Mouse (Mus musculus): ENCODE measurements at regions not wholly inside any gene's neighbourhood (a gene's known extent, or its start where the extent isn't known, plus 50 kb on each side); places are given as distances from the start of the nearest gene placed in this dataset.

- H3K4me3 ChIP-seq = no peak overlapping the region
- 36% methylated on average over 10 of the region's 10 CpGs for WGBS
- H3K4me1 ChIP-seq (replicated peaks) = no peaks in the 10 kb centered on the region
- no peaks in the 10 kb centered on the region for H3K9me3 ChIP-seq (replicated peaks)
- no peak overlapping the region for H3K4me2 ChIP-seq
- no peaks in the 10 kb centered on the region for H3K36me3 ChIP-seq
- no peak overlapping the region for H3K9ac ChIP-seq
- no peak overlapping the region for H3K27ac ChIP-seq
- ATAC-seq (replicated peaks; ENCODE audit: insufficient number of reproducible peaks, insufficient read depth, low FRiP score, low read depth) = no peak
- H3K27me3 ChIP-seq = no peaks in the 10 kb centered on the region
Observed at GRCm38 (mm10) chr15:26953818-26954385, 58.5 kb upstream of the Fbxl7 start.

GRCm38 (mm10) chr15:26958980-26959379, 63.6 kb upstream of the Fbxl7 start:
- Histone ChIP-seq H3K27me3 (no peaks in the 10 kb centered on the region), H3K4me1 (replicated peaks) (no peaks in the 10 kb centered on the region), H3K4me2 (no peak overlapping the region), H3K27ac (no peak overlapping the region), H3K36me3 (no peaks in the 10 kb centered on the region), H3K9me3 (replicated peaks) (no peaks in the 10 kb centered on the region), H3K4me3 (no peak overlapping the region), H3K9ac (no peak overlapping the region)
- no peak for ATAC-seq (replicated peaks; ENCODE audit: insufficient number of reproducible peaks, insufficient read depth, low FRiP score, low read depth)
- WGBS = 82% methylated on average over 2 of the region's 2 CpGs

GRCm38 (mm10) chr15:26968392-26969025, 73.1 kb upstream of the Fbxl7 start:
- H3K9me3 ChIP-seq (replicated peaks) = no peaks in the 10 kb centered on the region
- WGBS = 71% methylated on average over 5 of the region's 5 CpGs

GRCm38 (mm10) chr15:26970770-26971169, 75.4 kb upstream of the Fbxl7 start:
- Histone ChIP-seq H3K9ac (no peak overlapping the region), H3K4me3 (no peak overlapping the region), H3K9me3 (replicated peaks) (no peaks in the 10 kb centered on the region), H3K27me3 (no peaks in the 10 kb centered on the region), H3K27ac (no peak overlapping the region), H3K36me3 (no peaks in the 10 kb centered on the region), H3K4me2 (no peak overlapping the region), H3K4me1 (replicated peaks) (no peaks in the 10 kb centered on the region)
- 76% methylated on average over 1 of the region's 1 CpGs for WGBS
- ATAC-seq (replicated peaks; ENCODE audit: insufficient number of reproducible peaks, insufficient read depth, low FRiP score, low read depth) = no peak

More at GRCm38 (mm10) chr15:26968392-26969025, 73.1 kb upstream of the Fbxl7 start:
- H3K4me2 ChIP-seq = no peak overlapping the region
- H3K36me3 ChIP-seq = no peaks in the 10 kb centered on the region
- H3K27me3 ChIP-seq = no peaks in the 10 kb centered on the region
- no peak overlapping the region for H3K4me3 ChIP-seq
- ATAC-seq (replicated peaks; ENCODE audit: insufficient number of reproducible peaks, insufficient read depth, low FRiP score, low read depth) = no peak
- H3K9ac ChIP-seq = no peak overlapping the region
- H3K4me1 ChIP-seq (replicated peaks) = no peaks in the 10 kb centered on the region
- H3K27ac ChIP-seq = no peak overlapping the region

- Histone ChIP-seq H3K27ac (no peak overlapping the region), H3K36me3 (no peaks in the 10 kb centered on the region), H3K4me2 (no peak overlapping the region), H3K4me1 (replicated peaks) (no peaks in the 10 kb centered on the region), H3K9ac (no peak overlapping the region), H3K9me3 (replicated peaks) (no peaks in the 10 kb centered on the region), H3K27me3 (no peaks in the 10 kb centered on the region), H3K4me3 (no peak overlapping the region)
- 45% methylated on average over 1 of the region's 1 CpGs for WGBS
- no peak for ATAC-seq (replicated peaks; ENCODE audit: insufficient number of reproducible peaks, insufficient read depth, low FRiP score, low read depth)
Observed at GRCm38 (mm10) chr15:26993054-26993453, 97.7 kb upstream of the Fbxl7 start.

- no peak overlapping the region for H3K4me3 ChIP-seq
- 13% methylated on average over 4 of the region's 4 CpGs for WGBS
- H3K9me3 ChIP-seq (replicated peaks) = no peaks in the 10 kb centered on the region
- H3K4me2 ChIP-seq = no peak overlapping the region
- H3K4me1 ChIP-seq (replicated peaks) = peaks cover 5% of the 10 kb centered on the region
- no peaks in the 10 kb centered on the region for H3K36me3 ChIP-seq
- no peak overlapping the region for H3K9ac ChIP-seq
- no peak overlapping the region for H3K27ac ChIP-seq
- ATAC-seq (replicated peaks; ENCODE audit: insufficient number of reproducible peaks, insufficient read depth, low FRiP score, low read depth) = peak; percentile 47; the same call in 1 of the 2 replicates
- no peaks in the 10 kb centered on the region for H3K27me3 ChIP-seq
Observed at GRCm38 (mm10) chr15:27009069-27009468, 113.7 kb upstream of the Fbxl7 start.

- Histone ChIP-seq H3K36me3 (no peaks in the 10 kb centered on the region), H3K4me1 (replicated peaks) (peaks cover under 1% of the 10 kb centered on the region), H3K9ac (no peak overlapping the region), H3K9me3 (replicated peaks) (no peaks in the 10 kb centered on the region), H3K27ac (no peak overlapping the region), H3K4me2 (no peak overlapping the region), H3K27me3 (no peaks in the 10 kb centered on the region), H3K4me3 (no peak overlapping the region)
- WGBS = 60% methylated on average over 4 of the region's 4 CpGs
- no peak for ATAC-seq (replicated peaks; ENCODE audit: insufficient number of reproducible peaks, insufficient read depth, low FRiP score, low read depth)
Observed at GRCm38 (mm10) chr15:27013906-27014658, 118.7 kb upstream of the Fbxl7 start.

- H3K9me3 ChIP-seq (replicated peaks) = no peaks in the 10 kb centered on the region
- ATAC-seq (replicated peaks; ENCODE audit: insufficient number of reproducible peaks, insufficient read depth, low FRiP score, low read depth) = no peak
- H3K27me3 ChIP-seq = no peaks in the 10 kb centered on the region
- no peak overlapping the region for H3K9ac ChIP-seq
- no peak overlapping the region for H3K27ac ChIP-seq
- 51% methylated on average over 1 of the region's 1 CpGs for WGBS
- H3K36me3 ChIP-seq = no peaks in the 10 kb centered on the region
- H3K4me3 ChIP-seq = no peak overlapping the region
- no peak overlapping the region for H3K4me2 ChIP-seq
- H3K4me1 ChIP-seq (replicated peaks) = no peaks in the 10 kb centered on the region
Observed at GRCm38 (mm10) chr15:27014659-27014974, 119.2 kb upstream of the Fbxl7 start.

- Histone ChIP-seq H3K27me3 (no peaks in the 10 kb centered on the region), H3K36me3 (no peaks in the 10 kb centered on the region), H3K27ac (no peak overlapping the region), H3K9me3 (replicated peaks) (no peaks in the 10 kb centered on the region), H3K4me3 (no peak overlapping the region), H3K4me1 (replicated peaks) (no peaks in the 10 kb centered on the region), H3K4me2 (no peak overlapping the region), H3K9ac (no peak overlapping the region)
- 64% methylated on average over 5 of the region's 5 CpGs for WGBS
- no peak for ATAC-seq (replicated peaks; ENCODE audit: insufficient number of reproducible peaks, insufficient read depth, low FRiP score, low read depth)
Observed at GRCm38 (mm10) chr15:27020471-27020870, 125.1 kb upstream of the Fbxl7 start.

- Histone ChIP-seq H3K36me3 (no peaks in the 10 kb centered on the region), H3K4me2 (no peak overlapping the region), H3K4me1 (replicated peaks) (no peaks in the 10 kb centered on the region), H3K27ac (no peak overlapping the region), H3K9me3 (replicated peaks) (no peaks in the 10 kb centered on the region), H3K9ac (no peak overlapping the region), H3K4me3 (no peak overlapping the region), H3K27me3 (no peaks in the 10 kb centered on the region)
- no peak for ATAC-seq (replicated peaks; ENCODE audit: insufficient number of reproducible peaks, insufficient read depth, low FRiP score, low read depth)
- WGBS = 67% methylated on average over 2 of the region's 2 CpGs
Observed at GRCm38 (mm10) chr15:27033261-27033660, 137.9 kb upstream of the Fbxl7 start.

GRCm38 (mm10) chr15:27043788-27044187, 148.4 kb upstream of the Fbxl7 start:
- Histone ChIP-seq H3K4me1 (replicated peaks) (no peaks in the 10 kb centered on the region), H3K27ac (no peak overlapping the region), H3K9ac (no peak overlapping the region), H3K27me3 (no peaks in the 10 kb centered on the region), H3K36me3 (no peaks in the 10 kb centered on the region), H3K9me3 (replicated peaks) (no peaks in the 10 kb centered on the region), H3K4me2 (no peak overlapping the region), H3K4me3 (no peak overlapping the region)
- 66% methylated on average over 4 of the region's 4 CpGs for WGBS
- ATAC-seq (replicated peaks; ENCODE audit: insufficient number of reproducible peaks, insufficient read depth, low FRiP score, low read depth) = no peak

GRCm38 (mm10) chr15:27050673-27051072, 155.3 kb upstream of the Fbxl7 start:
- H3K27me3 ChIP-seq = no peaks in the 10 kb centered on the region
- H3K4me3 ChIP-seq = no peak overlapping the region
- WGBS = 65% methylated on average over 2 of the region's 2 CpGs
- no peak overlapping the region for H3K9ac ChIP-seq
- no peaks in the 10 kb centered on the region for H3K36me3 ChIP-seq
- H3K4me1 ChIP-seq (replicated peaks) = no peaks in the 10 kb centered on the region
- no peak overlapping the region for H3K4me2 ChIP-seq
- no peak overlapping the region for H3K27ac ChIP-seq
- ATAC-seq (replicated peaks; ENCODE audit: insufficient number of reproducible peaks, insufficient read depth, low FRiP score, low read depth) = no peak
- H3K9me3 ChIP-seq (replicated peaks) = no peaks in the 10 kb centered on the region

Measured in heart, embryonic 15.5 days (tissue).